ENCODE assay signal across 8 mouse cellular contexts in the genomic region with DNA sequence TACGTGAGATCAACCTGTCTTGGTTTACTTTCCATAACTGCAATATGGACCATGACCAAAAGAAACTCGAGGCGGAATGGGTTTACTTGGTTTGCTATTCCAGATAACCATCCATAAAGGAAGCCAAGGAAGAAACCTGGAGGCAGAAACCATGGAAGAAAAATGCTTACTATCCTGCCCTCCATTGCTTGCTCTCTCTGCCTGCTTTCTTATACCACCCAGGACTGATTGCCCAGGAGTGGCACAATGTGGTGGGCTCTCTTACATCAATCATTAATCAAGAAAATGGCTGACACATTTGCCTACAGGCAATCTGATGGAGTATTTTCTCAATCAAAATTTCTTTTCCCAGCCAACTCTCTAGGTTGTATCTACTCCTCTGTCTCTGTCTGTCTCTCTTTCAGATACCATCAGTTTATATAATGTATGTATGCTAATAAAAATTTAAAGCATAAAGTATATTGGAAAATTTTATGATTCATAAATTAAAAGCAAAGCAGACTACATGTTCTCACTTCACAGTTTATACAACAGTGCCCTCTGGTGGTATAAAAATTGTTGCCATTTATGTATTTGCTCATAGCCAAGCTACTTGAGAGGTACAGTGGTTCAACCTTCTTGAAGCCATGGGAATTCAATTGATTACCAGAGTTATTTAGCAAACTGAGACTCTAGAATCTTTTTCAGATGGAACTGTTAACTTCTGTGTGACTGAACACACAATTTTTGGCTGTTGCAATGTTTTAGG.
A peak's percentile ranks its signal among the peaks of the same experiment; 100 is the strongest.
DNase-seq lines count a peak whose midpoint lies in the region; ATAC-seq lines count a peak whose summit lies in the region.

No protein-coding gene starts in this region.

- ATAC-seq in embryonic facial prominence, embryonic 14.5 days (ENCODE audit: low read depth) = no peak; the same call in 1 of the 2 replicates

- H3K4me1 ChIP-seq in heart, embryonic 10.5 days = no peaks in the 10 kb centered on the region
- no peaks in the 10 kb centered on the region for H3K4me1 ChIP-seq in embryonic facial prominence, embryonic 14.5 days (ENCODE audit: control insufficient read depth, insufficient read depth, low read length)

- no peaks in the 10 kb centered on the region for H3K36me3 ChIP-seq in heart, embryonic 10.5 days
- no peaks in the 10 kb centered on the region for H3K36me3 ChIP-seq in embryonic facial prominence, embryonic 14.5 days (ENCODE audit: control insufficient read depth, insufficient read depth, low read length)

- no peak overlapping the region for H3K4me3 ChIP-seq in heart, embryonic 10.5 days
- no peak overlapping the region for H3K4me3 ChIP-seq in embryonic facial prominence, embryonic 14.5 days (ENCODE audit: low read depth, low read length)

- H3K27me3 ChIP-seq in heart, embryonic 10.5 days (ENCODE audit: insufficient read depth, poor library complexity, severe bottlenecking) = no peaks in the 10 kb centered on the region
- no peaks in the 10 kb centered on the region for H3K27me3 ChIP-seq in embryonic facial prominence, embryonic 14.5 days (replicated peaks; ENCODE audit: control insufficient read depth, insufficient read depth, low read length)

- H3K9me3 ChIP-seq in heart, embryonic 10.5 days = no peaks in the 10 kb centered on the region
- no peaks in the 10 kb centered on the region for H3K9me3 ChIP-seq in embryonic facial prominence, embryonic 14.5 days (ENCODE audit: control insufficient read depth, low read length)

- no peak overlapping the region for H3K9ac ChIP-seq in embryonic facial prominence, embryonic 14.5 days (ENCODE audit: low read depth, low read length)

- no peak overlapping the region for H3K4me2 ChIP-seq in embryonic facial prominence, embryonic 14.5 days (ENCODE audit: low read depth, low read length)

- H3K27ac ChIP-seq in heart, embryonic 10.5 days = no peak overlapping the region
- H3K27ac ChIP-seq in embryonic facial prominence, embryonic 14.5 days (replicated peaks; ENCODE audit: low read depth, low read length) = no peak overlapping the region

- peak; percentile 86 for DNase-seq in heart, adult 8-10 months (ENCODE audit: low spot score)
- no peak for DNase-seq in heart, embryonic 10.5 days (ENCODE audit: low spot score)
- peak; percentile 30 for DNase-seq in urinary bladder, postnatal 25 days (ENCODE audit: low spot score)
- DNase-seq in urinary bladder, postnatal 14 days (ENCODE audit: low spot score) = no peak
- DNase-seq in embryonic facial prominence, embryonic 14.5 days (ENCODE audit: low spot score) = peak; percentile 82
- peak; percentile 64 to 83 for DNase-seq in left cerebral cortex, postnatal 25 days (ENCODE audit: low spot score in 2 of 2)
- peak; percentile 90 for DNase-seq in retina, embryonic 14.5 days (ENCODE audit: low spot score)
- DNase-seq in adrenal gland, postnatal 25 days = no peak

- intact Hi-C loops in left cerebral cortex, postnatal 25 days (cut with DNase I) = loop anchor here (5.0 kb wide), 2 partner anchors 68 to 132 kb away; no protein-coding TSS in a partner anchor

- 68% methylated on average over 3 of the region's 3 CpGs for WGBS in heart, embryonic 10.5 days
- 65% methylated on average over 3 of the region's 3 CpGs for WGBS in embryonic facial prominence, embryonic 14.5 days

Comparison
In these comparisons a context has a peak if more than half of its experiments do, and no peak if none do; other contexts are left out.
1. DNase-seq: peak in heart, adult 8-10 months (single experiment), urinary bladder, postnatal 25 days (single experiment), embryonic facial prominence, embryonic 14.5 days (single experiment), left cerebral cortex, postnatal 25 days (2 of 2) and retina, embryonic 14.5 days (single experiment); none in heart, embryonic 10.5 days (single experiment), urinary bladder, postnatal 14 days (single experiment) and adrenal gland, postnatal 25 days (single experiment).